Mouse (Mus musculus): Measurements from ENCODE around the gene Dpp10.

DNA sequence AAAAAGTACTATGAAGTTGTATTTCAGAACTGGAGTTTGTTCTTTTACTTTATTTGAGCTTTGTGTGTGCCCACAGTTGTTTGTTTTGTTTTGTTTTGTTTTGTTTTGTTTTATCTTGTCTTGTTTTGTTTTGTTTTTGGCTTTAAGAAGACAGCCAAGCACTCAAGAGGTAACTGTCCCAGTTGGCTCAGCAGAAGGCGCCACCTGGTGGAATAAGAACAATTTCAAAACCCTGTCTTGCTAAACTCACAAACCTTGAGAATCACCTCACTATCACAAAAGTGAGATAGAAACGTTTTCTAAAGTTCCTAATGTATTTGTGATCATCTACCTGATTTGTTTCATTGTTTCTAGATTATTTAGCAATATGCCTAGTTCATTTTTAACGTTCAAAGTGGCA lies 3.8 kb downstream of the Dpp10 start:
- TF ChIP-seq CTCF (IDR thresholded peaks at IDR 0.05) (peak; percentile 51), EP300 (IDR thresholded peaks at IDR 0.05) (no peak)

Data from lung, postnatal 0 days (tissue).